Mouse (Mus musculus) CH12.LX (cell line): ENCODE measurements around the gene Gm49325. TPM values are rescaled to one million over a fixed set of nuclear protein-coding genes. Genes with fewer than 3 reads are reported as not detected.

Experiments used
- DNase-seq: peaks from one replicate; pipeline ENCODE4 v3.0.0-alpha.2; 2013; ENCODE audit errors: extremely low read depth
- H3K27ac ChIP-seq: 2 replicates; pipeline ENCODE4 v1.5.1; 2012; ENCODE audit warnings: low read depth, mild to moderate bottlenecking, control low read depth, moderate library complexity; ENCODE audit not compliant: insufficient read depth
- H3K27me3 ChIP-seq: replicated peaks from 2 replicates; pipeline ENCODE3; 2012; ENCODE audit warnings: inconsistent platforms
- H3K36me3 ChIP-seq, 2 experiments: replicated peaks in 1 of 2; 2 replicates each; pipeline versions ENCODE3 to v1.6.1; 2012; ENCODE audit warnings: inconsistent platforms in 1 of 2, low read length in 1 of 2, mild to moderate bottlenecking in 1 of 2, mixed read lengths in 1 of 2, moderate library complexity in 1 of 2; ENCODE audit not compliant: control insufficient read depth in 1 of 2, insufficient read depth in 1 of 2
- H3K4me1 ChIP-seq, 2 experiments: 2 replicates each; pipeline ENCODE4 v1.6.1; 2012; ENCODE audit warnings: inconsistent platforms in 1 of 2, moderate library complexity in 1 of 2; ENCODE audit not compliant: insufficient read depth in 2 of 2, control insufficient read depth in 1 of 2
- H3K4me2 ChIP-seq: 2 replicates; pipeline ENCODE4 v1.6.1; 2012; ENCODE audit warnings: low read depth, mild to moderate bottlenecking, control low read depth; ENCODE audit not compliant: poor library complexity, insufficient read depth, severe bottlenecking
- H3K4me3 ChIP-seq, 3 experiments: fragments of 150-350 bp in 1 of 3; sonication (generic) in 1 of 3; replicated peaks in 1 of 3; 2 replicates each; pipeline versions ENCODE3 to v1.5.1; 2011 to 2012; ENCODE audit warnings: low read depth in 2 of 3, low read length in 2 of 3, mild to moderate bottlenecking in 2 of 3, moderate library complexity in 2 of 3, control low read depth in 1 of 3, improper control_type of control experiment in 1 of 3, inconsistent platforms in 1 of 3, mixed read lengths in 1 of 3; ENCODE audit not compliant: poor library complexity in 1 of 3
- H3K79me2 ChIP-seq: replicated peaks from 2 replicates; pipeline ENCODE4 v1.6.1; 2012; ENCODE audit warnings: mild to moderate bottlenecking, moderate library complexity; ENCODE audit not compliant: control insufficient read depth, poor library complexity, insufficient read depth, severe bottlenecking; ENCODE audit errors: extremely low read depth
- H3K9ac ChIP-seq: 2 replicates; pipeline ENCODE4 v1.6.1; 2012; ENCODE audit warnings: low read depth, mild to moderate bottlenecking, control low read depth, moderate library complexity; ENCODE audit not compliant: insufficient read depth
- H3K9me3 ChIP-seq: replicated peaks from 2 replicates; pipeline ENCODE3; 2012; ENCODE audit warnings: low read length, inconsistent platforms, mixed read lengths
- CTCF ChIP-seq, 2 experiments: IDR thresholded peaks in 1 of 2; conservative IDR thresholded peaks in 1 of 2; 2 replicates each; pipeline ENCODE4 v1.5.1; 2011 to 2012; ENCODE audit warnings: low read depth in 2 of 2, low read length in 2 of 2, improper control_type of control experiment in 1 of 2, inconsistent platforms in 1 of 2, mild to moderate bottlenecking in 1 of 2, moderate library complexity in 1 of 2
- E2F4 ChIP-seq: IDR thresholded peaks from 2 replicates; pipeline ENCODE4 v1.6.1; 2011; ENCODE audit warnings: low read depth, low read length, improper control_type of control experiment; ENCODE audit not compliant: insufficient replicate concordance
- ELF1 ChIP-seq: IDR thresholded peaks from 2 replicates; pipeline ENCODE4 v1.6.1; 2014; ENCODE audit warnings: low read depth, mild to moderate bottlenecking, inconsistent platforms, low read length, improper control_type of control experiment
- JUND ChIP-seq: conservative IDR thresholded peaks from 2 replicates; pipeline ENCODE4 v1.6.1; 2011; ENCODE audit warnings: low read depth, low read length, improper control_type of control experiment
- MAZ ChIP-seq: IDR thresholded peaks from 2 replicates; pipeline ENCODE4 v1.6.1; 2012; ENCODE audit warnings: low read depth, mild to moderate bottlenecking, inconsistent platforms, low read length, improper control_type of control experiment, moderate library complexity
- MXI1 ChIP-seq: IDR thresholded peaks from 2 replicates; pipeline ENCODE4 v1.6.1; 2011; ENCODE audit warnings: mild to moderate bottlenecking, low read depth, low read length, improper control_type of control experiment
- MYC ChIP-seq: IDR thresholded peaks from 2 replicates; pipeline ENCODE4 v1.6.1; 2011; ENCODE audit warnings: low read depth, mild to moderate bottlenecking, improper control_type of control experiment, low read length
- NELFE ChIP-seq: IDR thresholded peaks from 2 replicates; pipeline ENCODE4 v1.6.1; 2011; ENCODE audit warnings: low read depth, low read length, improper control_type of control experiment
- PAX5 ChIP-seq: IDR thresholded peaks from 2 replicates; pipeline ENCODE4 v1.6.1; 2012; ENCODE audit warnings: low read length, inconsistent platforms, mixed read lengths
- RCOR1 ChIP-seq: conservative IDR thresholded peaks from 2 replicates; pipeline ENCODE4 v1.6.1; 2012; ENCODE audit warnings: low read depth, mild to moderate bottlenecking, inconsistent platforms, low read length, improper control_type of control experiment
- SMC3 ChIP-seq: IDR thresholded peaks from 2 replicates; pipeline ENCODE4 v1.6.1; 2011; ENCODE audit warnings: low read depth, low read length, improper control_type of control experiment
- TBP ChIP-seq: conservative IDR thresholded peaks from 2 replicates; pipeline ENCODE4 v1.6.1; 2011; ENCODE audit warnings: low read depth, low read length, improper control_type of control experiment
- UBTF ChIP-seq: IDR thresholded peaks from 2 replicates; pipeline ENCODE4 v1.6.1; 2012; ENCODE audit warnings: low read depth, mild to moderate bottlenecking, inconsistent platforms, low read length, improper control_type of control experiment, moderate library complexity
- USF1 ChIP-seq: IDR thresholded peaks from 2 replicates; pipeline ENCODE4 v1.6.1; 2014; ENCODE audit warnings: low read depth, mild to moderate bottlenecking, inconsistent platforms, low read length, improper control_type of control experiment
- ZC3H11A ChIP-seq: IDR thresholded peaks from 2 replicates; pipeline ENCODE4 v1.6.1; 2012; ENCODE audit warnings: low read depth, mild to moderate bottlenecking, inconsistent platforms, low read length, improper control_type of control experiment
- ZNF384 ChIP-seq: IDR thresholded peaks from 2 replicates; pipeline ENCODE4 v1.6.1; 2012; ENCODE audit warnings: low read depth, low read length, improper control_type of control experiment, inconsistent platforms
- dilution Hi-C: fragments of 300-500 bp; cut with MboI; formaldehyde crosslinking; loops from 2 replicates; pipeline ENCODE4 v1.14.3; 2020; ENCODE audit warnings: low sequenced_read_pairs; ENCODE audit not compliant: extremely low pct_unique_long_range_greater_than_20kb, extremely low pct_ligation_motif_present
- in situ Hi-C: fragments of 300-500 bp; cut with MboI; formaldehyde crosslinking; loops from 3 replicates; pipeline ENCODE4 v1.14.3; 2019; ENCODE audit warnings: low sequenced_read_pairs, low pct_ligation_motif_present, low pct_unique_long_range_greater_than_20kb, mixed read lengths
- polyA plus RNA-seq: library from polyadenylated mRNA; unstranded; fragments of >175 nt; gene quantifications from 2 replicates; pipeline ENCODE4 v1.2.1, GENCODE M21; 2012; ENCODE audit warnings: low read depth; ENCODE audit not compliant: insufficient read length
- total RNA-seq, 2 experiments: library from RNA; depleted of rRNA; stranded (reverse); fragments of 300-350 nt in 1 of 2; fragments of >200 nt in 1 of 2; gene quantifications; 2 replicates each; pipeline ENCODE4 v1.2.3; 2012 to 2014

The Gm49325 gene
- total and polyA plus RNA-seq, 3 experiments: 1.1 to 26.9 TPM; not detected in 1

- Histone ChIP-seq H3K9ac (no peak overlapping the region), H3K9me3 (no peaks in the 10 kb centered on the region), H3K27me3 (no peaks in the 10 kb centered on the region), H3K4me3 (no peak overlapping the region), H3K27ac (no peak overlapping the region), H3K4me1 (peaks cover 5 to 35% of the 10 kb centered on the region in 2 experiments; a peak in 2 of 4 replicates), H3K36me3 (peaks cover 11 to 63% of the 10 kb centered on the region in 2 experiments), H3K4me2 (no peak overlapping the region), H3K79me2 (peaks cover 3% of the 10 kb centered on the region; the same call in 1 of the 2 replicates)
- in situ Hi-C loops: no loop called here
- dilution Hi-C loops: no loop called here
- DNase-seq: no peak
- TF ChIP-seq MXI1 (no peak), NELFE (no peak), ZC3H11A (no peak), ELF1 (no peak), TBP (no peak), RCOR1 (no peak)
- TF ChIP-seq, all 38 proteins: peak for 0
Measured at GRCm38 (mm10) chr10:77587091-77587775, 18.8 kb upstream of the Gm49325 start.

DNA sequence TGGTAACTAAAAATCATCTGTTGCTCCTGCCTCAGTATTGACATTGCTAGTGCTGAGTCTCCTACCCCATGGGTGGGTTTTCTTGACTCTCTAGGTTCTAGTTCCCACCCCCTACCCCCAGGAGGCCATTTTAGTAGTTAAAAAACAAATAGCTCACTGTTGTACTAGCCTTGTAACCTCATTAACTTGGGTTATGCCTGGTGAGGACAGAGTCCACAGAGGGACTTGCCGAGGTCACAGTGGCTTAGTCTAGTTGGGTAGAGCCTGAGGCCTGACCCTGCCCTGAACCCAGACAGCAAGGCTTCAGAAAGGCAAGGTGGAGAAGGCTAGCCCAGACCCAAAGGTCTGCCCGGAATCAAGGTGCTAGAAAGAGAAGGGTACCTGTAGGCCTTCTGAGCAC, 18.0 kb upstream of the Gm49325 start:
- H3K36me3 ChIP-seq: peaks cover 15 to 70% of the 10 kb centered on the region in 2 experiments
- TF ChIP-seq TBP: no peak
- TF ChIP-seq E2F4: no peak
- no peak for TF ChIP-seq JUND
- no peak for TF ChIP-seq ZNF384
- no peak for TF ChIP-seq CTCF (conservative IDR thresholded peaks at IDR 0.05 in 1 of 2, IDR thresholded peaks at IDR 0.05 in 1 of 2; ENCODE audit: low read depth in 2 of 2, low read length in 2 of 2)
- TF ChIP-seq PAX5: no peak
- no peak for TF ChIP-seq MAZ
- no peak for TF ChIP-seq UBTF
- TF ChIP-seq SMC3: no peak
- no peak for TF ChIP-seq MYC
- no peak for TF ChIP-seq USF1
- TF ChIP-seq MXI1: no peak
- peaks cover 3% of the 10 kb centered on the region; the same call in 1 of the 2 replicates for H3K79me2 ChIP-seq
- dilution Hi-C loops: no loop called here
- no peak overlapping the region for H3K9ac ChIP-seq
- in situ Hi-C loops: no loop called here
- peaks cover 0 to 27% of the 10 kb centered on the region in 2 experiments; a peak in 2 of 4 replicates for H3K4me1 ChIP-seq
- H3K27ac ChIP-seq: no peak overlapping the region
- DNase-seq: no peak
- no peak overlapping the region for H3K4me3 ChIP-seq
- H3K9me3 ChIP-seq: no peaks in the 10 kb centered on the region
- H3K27me3 ChIP-seq: no peaks in the 10 kb centered on the region
- H3K4me2 ChIP-seq: no peak overlapping the region
